Mouse (Mus musculus): ENCODE data around the gene Mnt.

DNA sequence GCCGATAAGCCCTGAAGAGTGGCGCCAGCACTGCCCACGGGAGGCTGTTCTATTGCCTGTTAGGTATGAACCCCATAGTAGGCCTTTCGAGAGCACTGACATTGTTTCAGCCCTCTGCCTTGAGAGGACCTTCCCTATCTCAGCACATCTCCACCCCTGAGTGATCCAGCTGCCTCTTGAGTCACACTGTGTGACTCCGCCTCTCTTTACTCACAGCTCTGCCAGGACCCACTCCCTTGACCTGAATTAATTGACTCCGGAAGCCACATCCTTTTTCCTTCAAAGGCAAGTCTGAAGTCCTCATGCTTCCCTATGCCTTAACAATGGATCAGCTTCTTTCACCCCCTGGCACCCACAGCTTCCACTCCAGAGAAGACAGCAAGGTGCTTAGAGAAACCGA, 4.6 kb upstream of the Mnt start:
- TF ChIP-seq EP300 (optimal IDR thresholded peaks at IDR 0.05) (no peak), CTCF (IDR thresholded peaks at IDR 0.05; ENCODE audit: low read depth) (no peak)

Measured in stomach, postnatal 0 days (tissue).